8 mouse cellular contexts compared by ENCODE assay signal in genomic region chr5:74093556-74094428, GRCm38 (mm10). TPM values are rescaled to one million over a fixed set of nuclear protein-coding genes. Genes with fewer than 3 reads are reported as not detected.
DNase-seq lines count a peak whose midpoint lies in the region; ATAC-seq lines count a peak whose summit lies in the region.

No protein-coding gene starts in this region.

- H3K4me2 ChIP-seq in kidney, embryonic 14.5 days (replicated peaks; ENCODE audit: low read depth, low read length), result peak overlapping the region; percentile 80
- peak overlapping the region; percentile 64 for H3K4me2 ChIP-seq in hindbrain, embryonic 13.5 days
- peak overlapping the region; percentile 59 for H3K4me2 ChIP-seq in midbrain, embryonic 15.5 days

- ATAC-seq in kidney, embryonic 14.5 days (ENCODE audit: low FRiP score, low TSS enrichment), result no peak
- ATAC-seq in hindbrain, embryonic 13.5 days (ENCODE audit: low FRiP score), result no peak
- ATAC-seq in midbrain, embryonic 15.5 days (replicated peaks), result no peak

- WGBS in kidney, embryonic 14.5 days, result 25% methylated on average over 11 of the region's 11 CpGs
- WGBS in hindbrain, embryonic 13.5 days, result 24% methylated on average over 11 of the region's 11 CpGs
- 27% methylated on average over 11 of the region's 11 CpGs for WGBS in midbrain, embryonic 15.5 days

- DNase-seq in kidney, postnatal 4 days, result no peak
- peak; percentile 24 for DNase-seq in adipocyte (ENCODE audit: low spot score)
- DNase-seq in urinary bladder, adult 18-20 months (ENCODE audit: low spot score in 2 of 2), result no peak
- no peak for DNase-seq in lung, postnatal 14 days
- no peak for DNase-seq in urinary bladder, adult 2 months (ENCODE audit: low spot score)

- H3K36me3 ChIP-seq in kidney, embryonic 14.5 days (ENCODE audit: control insufficient read depth, insufficient read depth, low read length), result peaks cover 26% of the 10 kb centered on the region
- H3K36me3 ChIP-seq in hindbrain, embryonic 13.5 days, result peaks cover 35% of the 10 kb centered on the region
- H3K36me3 ChIP-seq in midbrain, embryonic 15.5 days (replicated peaks), result peaks cover 10% of the 10 kb centered on the region; the same call in 1 of the 2 replicates

- H3K4me3 ChIP-seq in kidney, embryonic 14.5 days (ENCODE audit: low read length), result peak overlapping the region; percentile 93
- H3K4me3 ChIP-seq in hindbrain, embryonic 13.5 days, result peak overlapping the region; percentile 86
- peak overlapping the region; percentile 89 for H3K4me3 ChIP-seq in midbrain, embryonic 15.5 days

- no peaks in the 10 kb centered on the region for H3K9me3 ChIP-seq in kidney, embryonic 14.5 days (ENCODE audit: control insufficient read depth, low read length)
- H3K9me3 ChIP-seq in hindbrain, embryonic 13.5 days, result no peaks in the 10 kb centered on the region
- H3K9me3 ChIP-seq in midbrain, embryonic 15.5 days, result no peaks in the 10 kb centered on the region

- peaks cover 5% of the 10 kb centered on the region; the same call in 1 of the 2 replicates for H3K4me1 ChIP-seq in kidney, embryonic 14.5 days (ENCODE audit: control insufficient read depth, insufficient read depth, low read length)
- H3K4me1 ChIP-seq in hindbrain, embryonic 13.5 days (replicated peaks), result peaks cover 21% of the 10 kb centered on the region
- H3K4me1 ChIP-seq in midbrain, embryonic 15.5 days, result peaks cover 13% of the 10 kb centered on the region

- peak overlapping the region; percentile 99 for H3K9ac ChIP-seq in kidney, embryonic 14.5 days (ENCODE audit: low read depth, low read length)
- peak overlapping the region; percentile 94 for H3K9ac ChIP-seq in hindbrain, embryonic 13.5 days
- H3K9ac ChIP-seq in midbrain, embryonic 15.5 days, result peak overlapping the region; percentile 99

- no peaks in the 10 kb centered on the region for H3K27me3 ChIP-seq in kidney, embryonic 14.5 days (ENCODE audit: control insufficient read depth, insufficient read depth, low read length)
- no peaks in the 10 kb centered on the region for H3K27me3 ChIP-seq in hindbrain, embryonic 13.5 days
- no peaks in the 10 kb centered on the region for H3K27me3 ChIP-seq in midbrain, embryonic 15.5 days (replicated peaks)

- H3K27ac ChIP-seq in kidney, embryonic 14.5 days (ENCODE audit: low read depth, low read length), result peak overlapping the region; percentile 82
- peak overlapping the region; percentile 90 for H3K27ac ChIP-seq in hindbrain, embryonic 13.5 days
- peak overlapping the region; percentile 86 for H3K27ac ChIP-seq in midbrain, embryonic 15.5 days

RNA-seq across cellular contexts. Expression of gene Usp46, which starts 25.6 kb away (rescaled TPM):
- 27.6 and 34.5 TPM in 2 replicates for polyA plus RNA-seq in kidney, embryonic 14.5 days (2014; fragmentation: Nextera tagmentation; extraction: Ambion mirVana)
- polyA plus RNA-seq in hindbrain, embryonic 13.5 days (2015; fragmentation: Nextera tagmentation; extraction: Ambion mirVana), result 30.4 and 33.0 TPM in 2 replicates
- 30.0 and 32.7 TPM in 2 replicates for polyA plus RNA-seq in midbrain, embryonic 15.5 days (2015; fragmentation: Nextera tagmentation; extraction: Ambion mirVana)
- 19.9 and 20.2 TPM in 2 replicates for polyA plus RNA-seq in urinary bladder, adult 2 months (2012; rRNA removed)
